Mouse (Mus musculus) heart, postnatal 0 days (tissue): ENCODE data around the gene Atg9b.

Experiments
- CTCF ChIP-seq: IDR thresholded peaks from 2 replicates; pipeline ENCODE4 v1.5.1; 2016; ENCODE audit warnings: antibody characterized with exemption, control low read depth, low read depth
- EP300 ChIP-seq: IDR thresholded peaks from 2 replicates; pipeline ENCODE4 v1.6.1; 2016; ENCODE audit warnings: antibody characterized with exemption, low read depth

DNA sequence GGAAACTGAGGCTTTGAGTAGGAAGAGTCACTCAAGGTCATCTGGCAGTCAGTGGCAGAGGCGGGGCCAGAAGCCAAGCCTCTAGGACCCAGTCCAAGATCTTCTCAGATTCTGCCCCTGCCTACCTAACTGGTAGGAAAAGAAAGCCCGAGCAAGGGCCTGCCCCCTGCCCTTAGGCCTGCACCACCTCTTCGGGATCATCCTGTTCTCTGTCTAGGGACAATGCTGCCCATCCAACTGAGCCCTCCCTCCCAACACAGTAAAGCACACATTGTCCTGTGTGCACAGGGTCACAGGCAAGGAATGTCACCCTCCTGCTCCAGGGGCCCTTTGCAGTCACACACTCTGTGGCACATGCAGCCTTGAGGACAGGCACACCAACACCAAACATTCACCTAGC lies 41.9 kb downstream of the Atg9b start:
- TF ChIP-seq CTCF (no peak), EP300 (no peak)
